Mouse (Mus musculus) embryonic fibroblast, embryonic 13.5 days (primary cell): ENCODE results near the gene Dnah17.

Experiments
- CTCF ChIP-seq: IDR thresholded peaks from 2 replicates; pipeline ENCODE4 v1.5.1; 2011; ENCODE audit warnings: mild to moderate bottlenecking, control low read depth, low read length, moderate library complexity, borderline replicate concordance; ENCODE audit not compliant: insufficient read depth
- POLR2A ChIP-seq: IDR thresholded peaks from 2 replicates; pipeline ENCODE4 v1.6.1; 2011; ENCODE audit warnings: low read depth, mild to moderate bottlenecking, control low read depth, low read length, moderate library complexity

DNA sequence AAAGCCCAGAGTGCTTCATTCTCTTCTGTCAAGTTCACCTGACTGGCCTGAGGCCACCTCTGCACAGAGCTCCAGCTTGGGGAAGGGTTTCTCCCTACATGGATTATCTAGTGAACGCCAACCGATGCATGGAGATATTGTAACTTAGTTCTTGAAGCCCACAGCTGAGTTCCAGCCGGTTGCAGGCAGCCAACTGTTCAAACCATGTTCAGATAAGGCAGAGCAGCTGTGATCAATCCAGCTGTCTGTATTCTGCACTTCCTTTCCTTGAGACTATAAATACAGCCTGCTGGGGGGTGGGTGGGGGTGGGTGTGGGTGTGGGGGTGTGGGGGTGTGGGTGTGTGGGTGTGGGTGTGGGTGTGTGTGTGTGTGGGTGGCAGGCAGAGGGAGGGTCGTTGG is 45.3 kb downstream of the Dnah17 start:
- no peak for TF ChIP-seq CTCF
- no peak for TF ChIP-seq POLR2A
